Mouse (Mus musculus): ENCODE results near the gene Slc9a3r2. TPM values are rescaled to one million over a fixed set of nuclear protein-coding genes. Genes with fewer than 3 reads are reported as not detected.

Gene Slc9a3r2
- total RNA-seq, 2 experiments from 2014 or later: 41.9 to 44.1 TPM

DNA sequence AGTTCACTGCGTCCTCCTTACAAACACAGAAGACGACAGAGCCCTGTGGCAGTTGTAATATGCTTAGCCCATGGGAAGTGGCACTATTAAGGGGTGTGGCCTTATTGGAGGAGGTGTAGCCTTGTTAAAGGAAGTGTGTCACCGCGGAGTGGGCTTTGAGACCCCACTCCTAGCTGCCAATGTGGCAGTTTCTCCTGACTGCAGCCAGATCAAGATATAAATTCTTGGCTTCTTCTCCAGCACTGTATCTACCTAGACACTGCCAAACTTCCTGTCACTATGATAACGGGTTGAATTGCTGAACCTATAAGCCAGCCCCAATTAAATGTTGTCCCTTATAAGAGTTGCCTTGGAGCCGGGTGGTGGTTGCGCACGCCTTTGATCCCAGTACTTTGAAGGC, 24.7 kb downstream of the Slc9a3r2 start:
- DNase-seq (ENCODE audit: low spot score in 2 of 2): no peak
- TF ChIP-seq CTCF (conservative IDR thresholded peaks at IDR 0.05): no peak
- H3K27ac ChIP-seq: no peak overlapping the region
- H3K4me3 ChIP-seq: no peak overlapping the region

DNA sequence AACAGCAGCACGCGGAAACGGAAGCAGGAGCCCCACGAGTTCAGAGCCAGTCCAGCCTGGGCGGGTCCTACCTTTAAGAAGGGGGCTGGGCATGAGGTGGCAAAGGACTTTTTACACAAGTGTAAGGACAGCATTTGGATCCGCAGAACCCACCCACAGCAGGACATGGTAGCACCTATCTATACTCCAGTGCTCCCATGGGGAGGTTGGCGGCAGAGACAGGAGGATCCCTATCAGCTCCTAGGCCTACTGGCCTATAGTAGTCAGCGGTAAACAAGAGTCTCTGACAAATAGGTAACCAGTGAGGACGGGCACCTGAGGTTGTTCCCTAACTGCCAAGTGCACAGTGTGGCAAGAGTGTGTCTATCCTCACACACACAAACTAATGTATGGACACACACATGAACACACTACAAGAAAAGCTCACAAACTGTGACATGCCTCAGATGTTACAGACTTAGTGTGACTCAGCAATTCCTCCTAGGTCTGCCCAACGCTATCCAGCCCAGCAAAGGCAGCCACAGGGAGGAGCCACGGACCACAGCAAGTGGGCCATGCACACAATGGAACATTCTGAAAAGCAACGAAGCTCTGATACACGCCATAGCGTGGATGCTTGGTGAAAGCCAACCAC, 32.4 kb downstream of the Slc9a3r2 start:
- no peak overlapping the region for H3K4me3 ChIP-seq
- DNase-seq (ENCODE audit: low spot score in 2 of 2): no peak
- H3K27ac ChIP-seq: no peak overlapping the region
- peak; percentile 39 for TF ChIP-seq CTCF (conservative IDR thresholded peaks at IDR 0.05)

DNA sequence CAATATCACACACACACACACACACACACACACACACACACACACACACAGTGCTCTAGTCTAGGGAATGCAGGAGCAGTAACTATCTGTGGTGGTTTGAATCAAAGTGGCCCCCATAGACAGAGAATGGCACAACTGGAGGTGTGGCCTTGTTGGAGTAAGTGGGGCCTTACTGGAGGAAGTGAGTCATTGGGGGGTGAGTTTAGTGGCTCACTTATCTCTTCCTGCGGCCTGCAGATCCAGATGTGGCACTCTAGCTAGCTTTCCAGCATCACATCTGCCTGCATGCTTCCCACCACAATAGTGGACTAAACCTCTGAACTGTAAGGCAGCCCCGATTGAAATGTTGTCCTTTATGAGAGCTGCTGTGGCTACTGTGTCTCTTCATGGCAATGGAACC, 39.4 kb downstream of the Slc9a3r2 start:
- Histone ChIP-seq H3K4me3 (no peak overlapping the region), H3K27ac (no peak overlapping the region)
- TF ChIP-seq CTCF (conservative IDR thresholded peaks at IDR 0.05): no peak
- no peak for DNase-seq (ENCODE audit: low spot score in 2 of 2)

DNA sequence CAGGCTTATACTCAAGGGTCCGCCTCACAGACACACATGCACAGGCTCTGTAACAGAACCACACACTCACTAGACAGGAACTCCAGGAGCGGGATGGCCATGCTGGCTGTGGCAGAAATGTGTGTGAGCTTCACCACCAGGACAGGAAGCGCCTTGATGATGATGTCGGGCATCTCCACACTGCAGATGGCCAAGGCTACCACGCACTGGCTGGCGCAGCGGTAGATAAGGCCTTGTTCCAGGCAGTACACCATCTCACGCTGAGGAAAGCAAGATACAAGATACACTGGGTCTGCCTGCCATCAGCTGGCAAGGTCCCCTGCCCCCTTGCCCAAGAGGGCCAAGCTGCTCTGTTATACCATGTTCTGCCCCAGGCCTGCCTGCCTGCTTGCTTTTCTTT, 41.3 kb downstream of the Slc9a3r2 start:
- Histone ChIP-seq H3K27ac (no peak overlapping the region), H3K4me3 (no peak overlapping the region)
- TF ChIP-seq CTCF (conservative IDR thresholded peaks at IDR 0.05): no peak
- no peak for DNase-seq (ENCODE audit: low spot score in 2 of 2)

DNA sequence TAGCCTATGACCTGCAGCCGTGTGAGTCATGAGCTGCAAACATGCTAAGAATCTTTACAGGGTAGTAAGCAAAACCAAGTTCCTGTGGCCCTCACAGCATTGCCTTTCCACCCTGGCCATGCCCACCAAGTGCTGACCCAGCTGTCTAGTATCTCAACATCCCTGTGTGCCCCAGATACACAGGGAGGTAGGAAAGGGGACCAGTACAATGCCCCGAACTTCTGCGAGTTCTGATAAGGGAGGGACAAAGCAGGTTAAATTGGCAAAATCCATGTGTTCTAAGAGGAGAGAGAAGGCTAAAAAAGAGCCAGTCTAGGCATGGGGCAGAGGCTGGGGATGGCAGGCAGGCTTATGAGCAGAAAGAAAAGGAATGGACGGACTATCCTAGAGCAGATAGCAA, 41.8 kb downstream of the Slc9a3r2 start:
- no peak for DNase-seq (ENCODE audit: low spot score in 2 of 2)
- Histone ChIP-seq H3K27ac (no peak overlapping the region), H3K4me3 (no peak overlapping the region)
- TF ChIP-seq CTCF (conservative IDR thresholded peaks at IDR 0.05): no peak

DNA sequence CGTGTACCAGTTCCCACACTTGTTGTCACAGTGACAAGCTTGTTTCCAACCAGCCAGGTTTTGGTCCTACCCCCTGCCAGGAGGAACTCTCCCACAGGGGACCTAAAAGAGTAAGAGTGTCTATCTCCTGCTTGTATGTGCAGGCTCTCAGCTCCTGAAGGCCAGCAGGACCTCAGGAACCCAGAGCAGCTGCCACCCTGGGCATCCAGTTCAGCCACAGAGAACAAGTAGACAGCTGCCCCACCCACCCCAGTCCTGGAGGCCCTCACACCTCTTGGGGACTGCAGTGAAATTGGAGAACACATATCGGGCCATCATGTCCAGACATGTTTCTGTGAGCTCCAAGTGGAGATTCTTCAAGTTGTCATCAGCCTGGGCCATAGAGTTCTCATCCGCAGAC, 45.6 kb downstream of the Slc9a3r2 start:
- no peak for TF ChIP-seq CTCF (conservative IDR thresholded peaks at IDR 0.05)
- no peak for DNase-seq (ENCODE audit: low spot score in 2 of 2)
- Histone ChIP-seq H3K27ac (no peak overlapping the region), H3K4me3 (no peak overlapping the region)

DNA sequence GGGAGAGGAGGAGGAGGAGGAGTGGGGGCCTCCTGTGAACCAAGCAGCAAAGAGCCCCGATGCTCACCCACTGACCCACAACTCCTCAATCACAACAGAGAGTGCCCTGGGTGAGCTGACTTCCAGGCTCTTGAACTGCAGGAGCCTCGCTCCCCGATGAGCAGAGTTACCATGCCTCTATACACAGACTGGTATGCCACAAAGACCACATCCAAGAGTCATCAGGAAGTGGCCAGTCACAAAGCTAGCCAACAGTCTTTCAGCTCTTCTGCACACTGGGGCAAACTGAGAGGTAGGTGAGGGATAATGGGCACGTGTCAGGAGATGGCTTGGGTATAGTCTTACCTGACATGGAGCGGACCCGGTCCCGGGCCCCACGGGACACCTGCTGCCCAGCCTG, 46.2 kb downstream of the Slc9a3r2 start:
- no peak overlapping the region for H3K27ac ChIP-seq
- H3K4me3 ChIP-seq: no peak overlapping the region
- TF ChIP-seq CTCF (conservative IDR thresholded peaks at IDR 0.05): no peak
- no peak for DNase-seq (ENCODE audit: low spot score in 2 of 2)

DNA sequence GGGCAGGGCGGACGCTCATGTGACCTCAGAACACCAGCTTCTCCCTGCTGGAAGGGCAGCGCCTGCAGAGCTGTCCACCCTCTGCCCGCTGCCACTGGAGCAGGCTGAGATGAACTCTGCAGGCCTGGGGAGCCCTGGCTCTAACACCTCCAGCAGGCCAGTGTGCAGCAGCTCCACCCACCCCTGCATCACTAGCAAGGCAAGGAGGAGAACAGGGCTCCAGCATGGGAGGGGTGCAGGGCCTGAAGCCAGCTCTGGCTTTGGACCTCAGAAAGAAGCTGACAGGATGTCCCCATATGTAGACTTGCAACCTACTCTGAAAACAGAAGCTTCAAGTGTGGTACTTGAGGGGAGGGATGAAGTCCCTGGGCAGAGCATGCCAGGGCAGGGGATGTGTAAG, 49.6 kb downstream of the Slc9a3r2 start:
- no peak overlapping the region; the same call in 1 of the 2 replicates for H3K27ac ChIP-seq
- no peak for TF ChIP-seq CTCF (conservative IDR thresholded peaks at IDR 0.05)
- DNase-seq (ENCODE audit: low spot score in 2 of 2): no peak
- no peak overlapping the region for H3K4me3 ChIP-seq

DNA sequence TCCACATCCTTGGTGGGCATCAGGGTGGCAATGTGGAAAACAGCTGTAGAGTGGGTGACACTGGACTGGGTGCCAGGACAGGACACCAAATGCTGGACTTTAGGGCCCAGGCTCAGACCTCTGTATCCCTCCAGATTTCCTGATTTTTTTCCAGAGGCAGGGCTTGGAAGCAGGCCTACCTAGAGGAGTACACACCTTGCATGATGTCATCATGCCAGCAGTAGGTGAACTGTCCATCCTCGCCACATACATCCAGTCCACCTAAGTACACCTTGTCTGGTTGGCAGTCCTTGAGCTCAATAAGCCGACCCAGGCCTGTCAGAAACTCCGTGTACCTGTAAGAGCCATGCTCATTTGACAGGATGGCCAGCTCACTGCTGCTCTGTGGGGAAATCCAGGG, 52.1 kb downstream of the Slc9a3r2 start:
- peak overlapping the region; percentile 50; the same call in 1 of the 2 replicates for H3K27ac ChIP-seq
- TF ChIP-seq CTCF (conservative IDR thresholded peaks at IDR 0.05): no peak
- H3K4me3 ChIP-seq: no peak overlapping the region
- no peak for DNase-seq (ENCODE audit: low spot score in 2 of 2)

DNA sequence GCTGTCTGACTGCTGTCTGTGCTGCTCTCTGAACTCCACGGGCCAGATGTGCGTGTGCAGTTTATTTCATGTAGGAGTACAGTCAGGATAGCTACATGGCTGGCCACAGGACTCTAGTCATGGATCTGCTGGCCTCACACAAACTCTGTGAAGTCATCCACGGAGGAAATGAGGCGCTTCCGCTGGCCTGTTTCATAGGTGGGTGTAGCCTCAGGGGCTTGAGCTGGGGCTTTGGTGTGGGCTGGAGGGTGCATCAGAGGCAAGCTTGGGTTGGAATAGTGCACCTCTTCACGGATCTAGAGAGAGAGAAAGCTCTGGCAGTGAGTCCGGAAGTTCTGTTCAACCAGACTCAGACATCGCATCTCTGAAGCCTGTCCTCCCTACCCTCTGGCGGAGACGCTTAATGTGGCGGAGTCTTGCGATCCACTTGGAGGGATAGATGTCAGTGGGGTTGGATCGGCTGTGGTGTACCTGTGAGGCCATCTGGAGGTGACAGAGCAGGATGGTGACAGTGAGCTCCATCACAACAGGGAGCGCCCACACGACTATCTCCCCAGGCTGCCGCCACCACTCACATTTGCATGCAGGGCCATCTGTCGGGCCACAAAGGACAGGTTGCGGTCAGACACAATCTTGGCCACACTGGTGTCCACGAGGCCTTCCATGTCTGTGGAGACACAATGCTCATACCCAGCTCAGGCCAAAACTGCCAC, 53.5 kb downstream of the Slc9a3r2 start:
- DNase-seq (ENCODE audit: low spot score in 2 of 2): no peak

DNA sequence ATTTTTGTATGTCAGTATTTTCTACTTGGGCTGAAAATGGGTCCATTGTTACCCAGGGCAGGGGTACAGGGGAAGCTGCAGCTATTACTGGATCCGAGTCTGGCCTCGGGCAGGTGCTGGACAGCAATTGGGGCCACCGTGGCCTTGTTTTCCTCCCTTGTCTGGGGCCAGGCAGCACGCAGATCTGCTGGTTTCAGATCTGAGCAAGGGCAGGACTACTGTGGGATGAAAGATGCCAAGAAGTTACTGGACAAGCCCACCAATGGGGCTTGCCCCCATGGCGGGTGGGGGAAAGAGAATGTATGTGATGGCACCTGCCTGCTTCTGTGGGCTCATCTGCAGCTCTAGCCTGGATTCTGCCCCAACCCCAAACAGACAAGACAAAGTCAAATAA, 54.1 kb downstream of the Slc9a3r2 start:
- Histone ChIP-seq H3K27ac (peak overlapping the region; percentile 50; the same call in 1 of the 2 replicates), H3K4me3 (no peak overlapping the region)
- no peak for DNase-seq (ENCODE audit: low spot score in 2 of 2)
- no peak for TF ChIP-seq CTCF (conservative IDR thresholded peaks at IDR 0.05)

More for the DNA sequence above, 53.5 kb downstream of the Slc9a3r2 start:
- no peak for TF ChIP-seq CTCF (conservative IDR thresholded peaks at IDR 0.05)
- Histone ChIP-seq H3K4me3 (no peak overlapping the region), H3K27ac (peak overlapping the region; percentile 50)

DNA sequence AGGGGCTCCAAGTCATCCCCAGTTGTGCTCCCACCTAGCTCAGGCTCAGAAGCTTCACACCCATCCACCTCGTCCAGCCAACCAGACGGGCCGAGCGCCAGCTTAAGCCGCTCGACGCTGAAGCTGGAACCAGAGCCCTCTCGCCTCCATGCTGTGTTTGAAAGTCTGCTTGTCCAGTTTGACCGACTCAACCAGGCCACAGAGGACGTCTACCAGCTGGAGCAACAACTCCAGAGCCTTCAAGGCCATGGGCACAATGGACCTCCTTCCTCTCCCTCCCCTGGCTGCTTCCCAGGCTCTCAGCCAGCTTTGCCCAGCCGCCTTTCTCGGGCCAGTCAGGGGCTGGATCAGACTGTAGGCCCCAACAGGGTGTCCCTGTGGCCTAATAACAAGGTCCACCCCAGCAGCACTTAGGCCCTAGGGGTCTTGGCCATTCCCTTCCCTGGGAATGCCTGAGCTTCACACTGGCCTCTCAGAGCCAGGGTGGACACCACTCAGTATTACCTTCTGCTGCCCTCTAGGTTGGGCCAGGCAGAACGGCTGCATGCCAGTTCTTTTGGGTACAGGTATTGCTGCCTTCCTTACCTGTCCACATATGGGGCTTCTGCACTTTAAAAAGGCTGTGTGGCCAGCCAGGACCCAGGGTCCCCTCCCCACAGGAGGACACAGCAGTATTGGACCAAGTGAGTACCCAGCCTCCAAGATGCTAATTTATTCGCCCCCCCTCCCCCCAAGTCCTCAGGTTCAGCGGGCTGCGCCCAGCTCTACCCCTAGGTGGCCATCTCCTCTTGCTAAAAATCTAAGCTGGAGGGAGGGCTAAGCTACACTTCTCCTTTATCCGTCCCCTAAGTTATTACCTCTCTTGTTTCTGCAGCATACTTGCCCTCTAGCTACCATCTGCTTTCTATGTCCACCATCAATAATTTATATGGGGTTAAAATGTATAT, 54.7 kb downstream of the Slc9a3r2 start:
- Histone ChIP-seq H3K27ac (peak overlapping the region; percentile 50), H3K4me3 (no peak overlapping the region)
- peak; percentile 64 for TF ChIP-seq CTCF (conservative IDR thresholded peaks at IDR 0.05)
- DNase-seq (ENCODE audit: low spot score in 2 of 2): peak in 1 of 2 experiments; percentile 42
